Mouse (Mus musculus) hindbrain, embryonic 16.5 days (tissue): ENCODE data around the gene Kcnd1. TPM values are rescaled to one million over a fixed set of nuclear protein-coding genes. Genes with fewer than 3 reads are reported as not detected.

Experiments used
- ATAC-seq: fragments of 200-750 bp; cut with Nextera tagmentation; 2 replicates; pipeline ENCODE4 v1.8.0; 2017; ENCODE audit warnings: moderate TSS enrichment, moderate library complexity
- H3K27ac ChIP-seq: fragments of 300-500 bp; sonication (generic); 2 replicates; pipeline ENCODE4 v1.5.1; 2014; ENCODE audit warnings: low read depth, mild to moderate bottlenecking, control low read depth, low read length, moderate library complexity
- H3K27me3 ChIP-seq: fragments of 300-500 bp; sonication (generic); replicated peaks from 2 replicates; pipeline ENCODE4 v1.6.1; 2014; ENCODE audit warnings: low read length; ENCODE audit not compliant: control insufficient read depth, insufficient read depth
- H3K36me3 ChIP-seq: fragments of 300-500 bp; sonication (generic); 2 replicates; pipeline ENCODE4 v1.6.1; 2014; ENCODE audit warnings: mild to moderate bottlenecking, low read length, moderate library complexity, mixed read lengths; ENCODE audit not compliant: control insufficient read depth, insufficient read depth
- H3K4me1 ChIP-seq: fragments of 300-500 bp; sonication (generic); 2 replicates; pipeline ENCODE4 v1.6.1; 2014; ENCODE audit warnings: low read depth, low read length; ENCODE audit not compliant: control insufficient read depth, insufficient read depth
- H3K4me2 ChIP-seq: fragments of 300-500 bp; sonication (generic); 2 replicates; pipeline ENCODE4 v1.6.1; 2014; ENCODE audit warnings: mild to moderate bottlenecking, low read length, control low read depth, moderate library complexity
- H3K4me3 ChIP-seq: fragments of 300-500 bp; sonication (generic); 2 replicates; pipeline ENCODE4 v1.5.1; 2014; ENCODE audit warnings: mild to moderate bottlenecking, low read length, control low read depth, moderate library complexity
- H3K9ac ChIP-seq: fragments of 300-500 bp; sonication (generic); 2 replicates; pipeline ENCODE4 v1.6.1; 2014; ENCODE audit warnings: low read depth, mild to moderate bottlenecking, control low read depth, low read length, moderate library complexity
- H3K9me3 ChIP-seq: fragments of 300-500 bp; sonication (generic); 2 replicates; pipeline ENCODE4 v1.6.1; 2014; ENCODE audit warnings: mild to moderate bottlenecking, low read length, moderate library complexity; ENCODE audit not compliant: control insufficient read depth
- WGBS: fragments of 180-500 bp; shearing (Covaris S2); extraction: QIAGEN DNeasy Blood & Tissue Kit; methylation state at CpG from one replicate; pipeline ENCODE4 v1.1.7; 2014; 5-methylcytosine and 5-hydroxymethylcytosine counted together
- polyA plus RNA-seq: library from polyadenylated mRNA; unstranded; fragments of >200 nt; fragmentation: Nextera tagmentation; extraction: Ambion mirVana; gene quantifications from 2 replicates; pipeline ENCODE4 v1.2.1, GENCODE M21; 2015

Gene Kcnd1
- polyA plus RNA-seq, 1 experiment from 2014 or later = 5.3 TPM

GRCm38 (mm10) chrX:7842318-7842717 lies 20.2 kb downstream of the Kcnd1 start:
- Histone ChIP-seq H3K4me1 (peaks cover 19% of the 10 kb centered on the region), H3K9ac (peak overlapping the region; percentile 82), H3K36me3 (no peaks in the 10 kb centered on the region), H3K27me3 (no peaks in the 10 kb centered on the region), H3K27ac (peak overlapping the region; percentile 89), H3K4me2 (peak overlapping the region; percentile 75), H3K4me3 (peak overlapping the region; percentile 70), H3K9me3 (no peaks in the 10 kb centered on the region; the same call in 1 of the 2 replicates)
- no peak for ATAC-seq
- WGBS = 14% methylated on average over 25 of the region's 42 CpGs

- H3K27ac ChIP-seq = no peak overlapping the region
- peaks cover 18% of the 10 kb centered on the region for H3K4me1 ChIP-seq
- no peaks in the 10 kb centered on the region for H3K9me3 ChIP-seq
- 56% methylated on average over 2 of the region's 2 CpGs for WGBS
- H3K4me3 ChIP-seq = no peak overlapping the region
- H3K4me2 ChIP-seq = no peak overlapping the region
- peak; percentile 90 for ATAC-seq
- no peaks in the 10 kb centered on the region for H3K27me3 ChIP-seq
- no peaks in the 10 kb centered on the region for H3K36me3 ChIP-seq
- H3K9ac ChIP-seq = no peak overlapping the region
Observed at GRCm38 (mm10) chrX:7847845-7848244, 25.8 kb downstream of the Kcnd1 start.

- no peak for ATAC-seq
- H3K9ac ChIP-seq = no peak overlapping the region
Observed at GRCm38 (mm10) chrX:7854578-7854977, 32.5 kb downstream of the Kcnd1 start.

GRCm38 (mm10) chrX:7859191-7859753 lies 37.2 kb downstream of the Kcnd1 start:
- H3K27ac ChIP-seq = no peak overlapping the region
- no peak overlapping the region for H3K4me3 ChIP-seq
- no peaks in the 10 kb centered on the region for H3K9me3 ChIP-seq
- no peak overlapping the region for H3K9ac ChIP-seq
- no peaks in the 10 kb centered on the region for H3K27me3 ChIP-seq
- ATAC-seq = no peak
- H3K4me2 ChIP-seq = no peak overlapping the region
- no peaks in the 10 kb centered on the region for H3K4me1 ChIP-seq
- 92% methylated on average over 3 of the region's 3 CpGs for WGBS
- H3K36me3 ChIP-seq = no peaks in the 10 kb centered on the region

More at GRCm38 (mm10) chrX:7854578-7854977, 32.5 kb downstream of the Kcnd1 start:
- Histone ChIP-seq H3K36me3 (no peaks in the 10 kb centered on the region), H3K9me3 (no peaks in the 10 kb centered on the region), H3K4me3 (no peak overlapping the region), H3K27ac (no peak overlapping the region), H3K4me2 (no peak overlapping the region), H3K27me3 (no peaks in the 10 kb centered on the region), H3K4me1 (no peaks in the 10 kb centered on the region)
- WGBS = 50% methylated on average over 2 of the region's 2 CpGs

- no peaks in the 10 kb centered on the region for H3K4me1 ChIP-seq
- H3K4me2 ChIP-seq = no peak overlapping the region
- H3K4me3 ChIP-seq = no peak overlapping the region
- no peaks in the 10 kb centered on the region for H3K9me3 ChIP-seq
- H3K36me3 ChIP-seq = 0 out of 2 replicates have a peak, but pooled peaks cover 4% of the 10 kb centered on the region
- no peak overlapping the region for H3K9ac ChIP-seq
- ATAC-seq = no peak
- H3K27ac ChIP-seq = no peak overlapping the region
- WGBS = 93% methylated on average over 1 of the region's 1 CpGs
- no peaks in the 10 kb centered on the region for H3K27me3 ChIP-seq
Observed at GRCm38 (mm10) chrX:7863181-7863580, 41.1 kb downstream of the Kcnd1 start.

GRCm38 (mm10) chrX:7864551-7864950 lies 42.5 kb downstream of the Kcnd1 start:
- Histone ChIP-seq H3K27me3 (no peaks in the 10 kb centered on the region), H3K36me3 (0 out of 2 replicates have a peak, but pooled peaks cover 6% of the 10 kb centered on the region), H3K4me3 (no peak overlapping the region), H3K9ac (no peak overlapping the region), H3K4me1 (no peaks in the 10 kb centered on the region), H3K27ac (no peak overlapping the region), H3K9me3 (no peaks in the 10 kb centered on the region), H3K4me2 (no peak overlapping the region)
- ATAC-seq = no peak
- 83% methylated on average over 3 of the region's 3 CpGs for WGBS

- 70% methylated on average over 2 of the region's 2 CpGs for WGBS
- Histone ChIP-seq H3K4me2 (no peak overlapping the region), H3K9ac (no peak overlapping the region), H3K4me3 (no peak overlapping the region), H3K27ac (no peak overlapping the region), H3K9me3 (no peaks in the 10 kb centered on the region), H3K4me1 (no peaks in the 10 kb centered on the region), H3K27me3 (no peaks in the 10 kb centered on the region), H3K36me3 (0 out of 2 replicates have a peak, but pooled peaks cover 6% of the 10 kb centered on the region)
- no peak for ATAC-seq
Observed at GRCm38 (mm10) chrX:7865343-7865742, 43.3 kb downstream of the Kcnd1 start.

GRCm38 (mm10) chrX:7865786-7866185 lies 43.7 kb downstream of the Kcnd1 start:
- H3K27ac ChIP-seq = no peak overlapping the region
- H3K9me3 ChIP-seq = no peaks in the 10 kb centered on the region
- no peaks in the 10 kb centered on the region for H3K27me3 ChIP-seq
- no peak for ATAC-seq
- H3K4me1 ChIP-seq = no peaks in the 10 kb centered on the region
- H3K36me3 ChIP-seq = 0 out of 2 replicates have a peak, but pooled peaks cover 6% of the 10 kb centered on the region
- 69% methylated on average over 2 of the region's 2 CpGs for WGBS
- H3K4me2 ChIP-seq = no peak overlapping the region
- no peak overlapping the region for H3K4me3 ChIP-seq
- H3K9ac ChIP-seq = no peak overlapping the region

GRCm38 (mm10) chrX:7867141-7867540 lies 45.1 kb downstream of the Kcnd1 start:
- 100% methylated on average over 1 of the region's 1 CpGs for WGBS
- H3K36me3 ChIP-seq = 0 out of 2 replicates have a peak, but pooled peaks cover 6% of the 10 kb centered on the region
- H3K9ac ChIP-seq = no peak overlapping the region

More at GRCm38 (mm10) chrX:7867141-7867540, 45.1 kb downstream of the Kcnd1 start:
- no peaks in the 10 kb centered on the region for H3K9me3 ChIP-seq
- H3K4me3 ChIP-seq = no peak overlapping the region
- no peaks in the 10 kb centered on the region for H3K27me3 ChIP-seq
- no peak overlapping the region for H3K27ac ChIP-seq
- no peaks in the 10 kb centered on the region for H3K4me1 ChIP-seq
- ATAC-seq = no peak
- no peak overlapping the region for H3K4me2 ChIP-seq
